Mouse (Mus musculus) stomach, embryonic 14.5 days (tissue): ENCODE measurements around the gene Dapl1. TPM values are rescaled to one million over a fixed set of nuclear protein-coding genes. Genes with fewer than 3 reads are reported as not detected.

Experiments
- ATAC-seq: fragments of 200-750 bp; cut with Nextera tagmentation; 2 replicates; pipeline ENCODE4 v1.8.0; 2017; ENCODE audit warnings: low read depth, moderate TSS enrichment; ENCODE audit not compliant: insufficient number of reproducible peaks, insufficient read depth, low FRiP score
- H3K27ac ChIP-seq: fragments of 300-500 bp; sonication (generic); 2 replicates; pipeline ENCODE4 v1.5.1; 2014; ENCODE audit warnings: mild to moderate bottlenecking, low read length, moderate library complexity, mixed read lengths
- H3K27me3 ChIP-seq: fragments of 300-500 bp; sonication (generic); 2 replicates; pipeline ENCODE4 v1.6.1; 2014; ENCODE audit warnings: low read length, control low read depth, mixed read lengths; ENCODE audit not compliant: control insufficient read depth, insufficient read depth
- H3K36me3 ChIP-seq: fragments of 300-500 bp; sonication (generic); 2 replicates; pipeline ENCODE4 v1.6.1; 2014; ENCODE audit warnings: mild to moderate bottlenecking, control low read depth, low read length, moderate library complexity, mixed read lengths; ENCODE audit not compliant: control insufficient read depth, insufficient read depth
- H3K4me1 ChIP-seq: fragments of 300-500 bp; sonication (generic); 2 replicates; pipeline ENCODE4 v1.6.1; 2014; ENCODE audit warnings: low read length, control low read depth, mixed read lengths; ENCODE audit not compliant: control insufficient read depth, insufficient read depth
- H3K4me2 ChIP-seq: fragments of 300-500 bp; sonication (generic); replicated peaks from 2 replicates; pipeline ENCODE4 v1.6.1; 2014; ENCODE audit warnings: low read depth, low read length, control low read depth
- H3K4me3 ChIP-seq: fragments of 300-500 bp; sonication (generic); 2 replicates; pipeline ENCODE4 v1.5.1; 2014; ENCODE audit warnings: low read depth, low read length, control low read depth
- H3K9ac ChIP-seq: fragments of 300-500 bp; sonication (generic); replicated peaks from 2 replicates; pipeline ENCODE4 v1.6.1; 2014; ENCODE audit warnings: low read depth, mild to moderate bottlenecking, control low read depth, low read length, moderate library complexity, mixed read lengths
- H3K9me3 ChIP-seq: fragments of 300-500 bp; sonication (generic); 2 replicates; pipeline ENCODE4 v1.6.1; 2016; ENCODE audit warnings: low read depth, low read length, control low read depth; ENCODE audit not compliant: control insufficient read depth
- WGBS: fragments of 180-500 bp; shearing (Covaris S2); extraction: QIAGEN DNeasy Blood & Tissue Kit; methylation state at CpG from one replicate; pipeline ENCODE4 v1.1.7; 2014; 5-methylcytosine and 5-hydroxymethylcytosine counted together
- polyA plus RNA-seq: library from polyadenylated mRNA; unstranded; fragments of >200 nt; fragmentation: Nextera tagmentation; extraction: Ambion mirVana; gene quantifications from 2 replicates; pipeline ENCODE4 v1.2.1, GENCODE M21; 2014

The Dapl1 gene
- polyA plus RNA-seq, 1 experiment from 2014 or later = 44.3 TPM

GRCm38 (mm10) chr2:59510882-59511281, 26.4 kb downstream of the Dapl1 start:
- 57% methylated on average over 6 of the region's 6 CpGs for WGBS
- 0 out of 2 replicates have a peak, but pooled peaks cover 20% of the 10 kb centered on the region for H3K4me1 ChIP-seq
- no peak overlapping the region for H3K4me2 ChIP-seq
- H3K9ac ChIP-seq = no peak overlapping the region
- H3K27me3 ChIP-seq = no peaks in the 10 kb centered on the region
- no peak overlapping the region for H3K4me3 ChIP-seq
- ATAC-seq = no peak
- no peaks in the 10 kb centered on the region for H3K36me3 ChIP-seq
- H3K9me3 ChIP-seq = no peaks in the 10 kb centered on the region; the same call in 1 of the 2 replicates
- no peak overlapping the region for H3K27ac ChIP-seq

GRCm38 (mm10) chr2:59520663-59521062, 36.2 kb downstream of the Dapl1 start:
- no peaks in the 10 kb centered on the region for H3K9me3 ChIP-seq
- no peak overlapping the region for H3K27ac ChIP-seq
- no peaks in the 10 kb centered on the region for H3K36me3 ChIP-seq
- no peaks in the 10 kb centered on the region for H3K27me3 ChIP-seq
- no peak overlapping the region for H3K9ac ChIP-seq
- H3K4me3 ChIP-seq = no peak overlapping the region
- ATAC-seq = no peak
- 93% methylated on average over 10 of the region's 10 CpGs for WGBS
- peaks cover 6% of the 10 kb centered on the region; the same call in 1 of the 2 replicates for H3K4me1 ChIP-seq
- H3K4me2 ChIP-seq = no peak overlapping the region

GRCm38 (mm10) chr2:59522079-59522684, 37.7 kb downstream of the Dapl1 start:
- WGBS = 16% methylated on average over 19 of the region's 19 CpGs
- no peak for ATAC-seq
- no peak overlapping the region for H3K4me3 ChIP-seq

GRCm38 (mm10) chr2:59523526-59523925, 39.1 kb downstream of the Dapl1 start:
- WGBS = 80% methylated on average over 3 of the region's 3 CpGs
- no peak overlapping the region for H3K4me3 ChIP-seq
- H3K36me3 ChIP-seq = no peaks in the 10 kb centered on the region
- peak; percentile 16; the same call in 1 of the 2 replicates for ATAC-seq
- peaks cover 6% of the 10 kb centered on the region; the same call in 1 of the 2 replicates for H3K4me1 ChIP-seq
- no peak overlapping the region for H3K27ac ChIP-seq
- H3K4me2 ChIP-seq = no peak overlapping the region
- no peak overlapping the region for H3K9ac ChIP-seq
- no peaks in the 10 kb centered on the region for H3K9me3 ChIP-seq
- H3K27me3 ChIP-seq = no peaks in the 10 kb centered on the region

More at GRCm38 (mm10) chr2:59522079-59522684, 37.7 kb downstream of the Dapl1 start:
- Histone ChIP-seq H3K9ac (no peak overlapping the region; the same call in 1 of the 2 replicates), H3K36me3 (no peaks in the 10 kb centered on the region), H3K27me3 (no peaks in the 10 kb centered on the region), H3K27ac (no peak overlapping the region), H3K9me3 (no peaks in the 10 kb centered on the region), H3K4me1 (peaks cover 6% of the 10 kb centered on the region; the same call in 1 of the 2 replicates), H3K4me2 (peak overlapping the region; percentile 37)

GRCm38 (mm10) chr2:59526893-59527292, 42.4 kb downstream of the Dapl1 start:
- no peaks in the 10 kb centered on the region for H3K36me3 ChIP-seq
- no peak overlapping the region for H3K27ac ChIP-seq
- H3K4me1 ChIP-seq = peaks cover 15% of the 10 kb centered on the region; the same call in 1 of the 2 replicates
- no peaks in the 10 kb centered on the region for H3K9me3 ChIP-seq
- H3K27me3 ChIP-seq = no peaks in the 10 kb centered on the region
- WGBS = 78% methylated on average over 9 of the region's 9 CpGs
- no peak overlapping the region for H3K9ac ChIP-seq
- no peak overlapping the region for H3K4me3 ChIP-seq
- H3K4me2 ChIP-seq = no peak overlapping the region
- no peak for ATAC-seq

GRCm38 (mm10) chr2:59529574-59530080, 45.2 kb downstream of the Dapl1 start:
- no peak overlapping the region for H3K27ac ChIP-seq
- H3K4me3 ChIP-seq = no peak overlapping the region
- no peaks in the 10 kb centered on the region for H3K27me3 ChIP-seq
- no peak overlapping the region for H3K4me2 ChIP-seq
- no peaks in the 10 kb centered on the region for H3K36me3 ChIP-seq
- H3K9me3 ChIP-seq = no peaks in the 10 kb centered on the region
- WGBS = 45% methylated on average over 17 of the region's 17 CpGs
- ATAC-seq = peak; percentile 15; the same call in 1 of the 2 replicates
- peaks cover 11% of the 10 kb centered on the region; the same call in 1 of the 2 replicates for H3K4me1 ChIP-seq
- no peak overlapping the region for H3K9ac ChIP-seq

GRCm38 (mm10) chr2:59530811-59531210, 46.4 kb downstream of the Dapl1 start:
- H3K4me3 ChIP-seq = no peak overlapping the region
- H3K9me3 ChIP-seq = no peaks in the 10 kb centered on the region
- H3K27me3 ChIP-seq = no peaks in the 10 kb centered on the region
- WGBS = 88% methylated on average over 3 of the region's 3 CpGs
- H3K9ac ChIP-seq = no peak overlapping the region
- peaks cover 8% of the 10 kb centered on the region; the same call in 1 of the 2 replicates for H3K4me1 ChIP-seq
- ATAC-seq = no peak
- no peaks in the 10 kb centered on the region for H3K36me3 ChIP-seq
- H3K27ac ChIP-seq = no peak overlapping the region
- no peak overlapping the region for H3K4me2 ChIP-seq

GRCm38 (mm10) chr2:59532999-59533398, 48.5 kb downstream of the Dapl1 start:
- Histone ChIP-seq H3K36me3 (no peaks in the 10 kb centered on the region), H3K4me3 (no peak overlapping the region), H3K27ac (no peak overlapping the region), H3K9ac (no peak overlapping the region), H3K4me1 (peaks cover 8% of the 10 kb centered on the region; the same call in 1 of the 2 replicates), H3K27me3 (no peaks in the 10 kb centered on the region), H3K4me2 (no peak overlapping the region), H3K9me3 (no peaks in the 10 kb centered on the region)
- ATAC-seq = no peak
- 85% methylated on average over 3 of the region's 3 CpGs for whole genome bisulfite sequencing
